Mouse (Mus musculus) left cerebral cortex, adult 2 months (tissue): ENCODE measurements around the gene Rapgef4. TPM values are rescaled to one million over a fixed set of nuclear protein-coding genes. Genes with fewer than 3 reads are reported as not detected.

Experiments
- DNase-seq, 2 experiments: peaks; one replicate each; pipeline ENCODE4 v3.0.0; 2021 to 2022; ENCODE audit warnings: low spot score in 2 of 2, mixed read lengths in 1 of 2; ENCODE audit errors: extremely low spot score in 1 of 2
- H3K27ac ChIP-seq: fragments of 200-600 bp; 2 replicates; pipeline ENCODE4 v1.8.1; 2022
- H3K4me3 ChIP-seq: fragments of 200-600 bp; 2 replicates; pipeline ENCODE4 v1.8.1; 2022
- CTCF ChIP-seq: fragments of 200-600 bp; IDR thresholded peaks from 2 replicates; pipeline ENCODE4 v1.8.1; 2022; ENCODE audit warnings: antibody characterized with exemption, mild to moderate bottlenecking, moderate library complexity
- intact Hi-C: fragments of 180-260 bp; cut with DNase I; formaldehyde crosslinking; loops from one replicate; pipeline ENCODE4 v1.15.1; 2025
- total RNA-seq, 2 experiments: library from RNA; stranded (reverse); gene quantifications; 2 replicates each; pipeline ENCODE4 v1.2.3; 2021

Rapgef4 gene
- total RNA-seq, 2 experiments from 2014 or later = 442 to 451 TPM

DNA sequence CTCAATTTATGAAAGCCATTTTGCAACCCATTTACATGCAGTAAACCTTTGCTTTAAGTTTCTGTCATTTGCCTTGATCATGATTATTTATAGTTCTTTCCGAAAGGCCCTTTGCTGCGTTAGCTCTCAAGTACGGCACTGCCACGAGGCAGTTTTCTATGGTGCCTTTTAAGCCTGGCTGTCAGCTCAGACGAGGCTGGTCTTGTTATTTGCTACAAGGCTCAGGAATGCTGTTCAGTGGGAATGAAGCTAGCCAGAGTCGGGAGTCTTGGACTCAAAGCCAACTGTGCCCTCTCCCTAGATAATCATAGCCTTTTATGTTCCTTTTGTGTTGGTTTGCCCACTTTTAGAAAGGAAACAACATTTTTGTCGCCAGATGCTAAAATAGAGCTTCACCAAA is 240.7 kb downstream of the Rapgef4 start:
- no peak for TF ChIP-seq CTCF
- H3K27ac ChIP-seq = no peak overlapping the region
- H3K4me3 ChIP-seq = no peak overlapping the region
- DNase-seq = no peak
- intact Hi-C loops = loop anchor here (5.0 kb wide), 1 partner anchor 184 kb away; no protein-coding TSS in a partner anchor

DNA sequence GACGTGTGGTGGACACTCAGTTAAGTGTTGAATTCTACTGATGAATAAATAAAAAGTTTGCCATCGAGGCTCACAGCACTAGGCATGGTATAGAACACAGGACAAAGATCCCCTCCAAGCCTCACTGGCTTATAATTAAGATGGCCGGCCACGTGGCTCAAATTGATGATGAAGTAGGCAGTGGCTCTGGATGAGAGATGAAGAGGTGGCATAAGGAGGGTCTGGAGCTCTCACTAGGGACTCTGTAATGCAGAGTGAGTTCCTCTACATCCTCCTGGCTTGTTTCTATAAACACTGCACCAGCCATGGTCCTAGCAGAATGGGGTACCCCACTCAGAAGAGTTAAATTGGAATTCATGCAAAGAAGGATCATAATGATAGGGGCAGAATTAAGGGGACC is 241.2 kb downstream of the Rapgef4 start:
- Histone ChIP-seq H3K27ac (no peak overlapping the region), H3K4me3 (no peak overlapping the region)
- no peak for TF ChIP-seq CTCF
- DNase-seq = no peak
- intact Hi-C loops = loop anchor here (5.0 kb wide), 1 partner anchor 185 kb away; no protein-coding TSS in a partner anchor

DNA sequence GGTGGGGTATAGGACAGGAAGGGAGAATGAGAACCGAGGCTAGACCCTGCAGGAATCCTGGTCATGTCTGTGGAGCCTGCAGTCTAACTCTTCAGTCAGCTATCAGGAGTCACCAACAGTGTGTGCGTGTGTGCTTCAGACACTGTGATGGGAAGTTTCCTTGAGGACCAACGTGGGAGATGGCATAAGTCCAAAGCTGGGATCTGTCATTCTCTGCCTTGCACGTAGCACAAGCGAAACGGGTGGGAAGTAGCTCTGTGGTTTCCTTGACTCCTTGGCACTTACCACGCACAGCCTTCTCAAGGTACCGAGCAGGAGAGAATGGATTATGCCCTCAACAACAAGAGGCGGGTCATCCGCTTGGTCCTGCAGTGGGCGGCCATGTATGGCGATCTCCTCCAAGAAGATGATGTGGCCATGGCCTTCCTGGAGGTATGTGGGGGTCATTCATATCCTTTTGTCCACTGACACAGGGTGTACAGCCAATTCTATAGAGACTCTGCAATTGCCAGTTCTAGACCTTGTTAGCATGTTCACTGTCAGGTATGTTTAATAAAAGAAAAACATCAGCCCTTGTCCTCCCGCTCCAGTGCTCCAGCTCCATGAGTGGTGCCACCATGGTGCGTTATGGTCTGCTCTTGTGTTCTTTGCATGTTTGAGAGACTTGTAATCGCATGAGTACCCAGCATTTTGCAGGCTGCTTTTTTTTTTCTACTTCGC is 241.9 kb downstream of the Rapgef4 start:
- no peak overlapping the region for H3K4me3 ChIP-seq
- intact Hi-C loops = loop anchor here (5.0 kb wide), 1 partner anchor 186 kb away; no protein-coding TSS in a partner anchor
- no peak overlapping the region for H3K27ac ChIP-seq
- no peak for DNase-seq
- TF ChIP-seq CTCF = no peak

DNA sequence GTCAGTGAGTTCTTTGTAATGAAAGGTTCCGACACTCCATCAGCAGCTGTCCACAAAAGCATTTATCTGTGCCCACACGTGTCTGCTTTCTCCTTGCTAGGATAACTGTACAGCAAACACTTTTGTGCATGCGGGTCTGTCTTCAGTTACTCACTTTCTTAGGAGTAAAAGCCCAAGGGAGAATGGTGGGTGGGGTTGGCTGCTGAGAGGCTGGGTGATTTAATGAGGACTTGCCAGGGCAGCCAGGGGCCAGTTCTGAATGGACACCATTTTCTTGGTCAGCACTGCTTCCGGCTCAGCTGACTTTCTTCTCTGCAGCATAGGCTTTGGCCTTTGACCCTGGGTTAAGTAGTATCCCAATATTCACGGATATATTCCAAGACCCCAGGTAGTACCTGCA is 242.4 kb downstream of the Rapgef4 start:
- Histone ChIP-seq H3K27ac (no peak overlapping the region), H3K4me3 (no peak overlapping the region)
- intact Hi-C loops = loop anchor here (5.0 kb wide), 1 partner anchor 186 kb away; no protein-coding TSS in a partner anchor
- no peak for DNase-seq
- no peak for TF ChIP-seq CTCF

DNA sequence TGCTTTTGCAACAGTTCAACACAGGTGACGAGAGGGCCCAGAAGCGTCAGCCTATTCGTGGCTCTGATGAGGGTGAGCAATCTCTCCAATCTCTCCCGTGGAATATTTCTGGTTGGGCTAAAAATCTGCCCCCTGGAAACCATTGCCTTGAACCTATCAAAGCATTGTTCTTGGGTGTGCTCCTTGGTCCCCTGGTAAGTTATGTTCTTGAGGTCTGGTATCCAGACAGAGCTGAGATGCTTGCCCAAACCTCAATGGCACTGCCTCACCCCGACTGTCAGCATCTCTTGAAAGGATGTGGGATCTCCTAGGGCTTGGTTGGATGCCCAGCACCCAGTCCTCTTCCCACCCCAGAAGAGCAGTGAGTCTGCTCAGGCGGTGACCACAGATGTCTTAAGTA is 245.0 kb downstream of the Rapgef4 start:
- intact Hi-C loops = no loop called here

DNA sequence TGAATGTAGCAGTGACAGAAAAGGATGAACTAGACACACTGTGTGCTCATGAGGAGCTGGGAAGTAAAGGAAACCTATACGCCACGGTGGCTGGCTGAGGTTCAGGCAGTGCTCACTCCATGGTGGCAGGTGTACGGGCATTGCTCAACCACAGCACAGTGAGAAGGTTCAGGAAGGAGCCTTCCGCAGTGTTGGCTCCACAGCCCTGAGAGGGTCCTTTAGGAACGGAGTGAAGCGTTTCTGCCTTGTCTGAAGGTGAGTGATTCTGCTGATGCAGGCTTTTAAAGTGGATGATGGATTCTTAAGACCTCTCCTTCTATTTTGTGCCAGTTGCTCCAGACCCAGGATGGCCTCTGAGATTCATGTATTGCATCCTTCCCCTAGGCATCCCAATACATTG is 246.4 kb downstream of the Rapgef4 start:
- Histone ChIP-seq H3K4me3 (no peak overlapping the region), H3K27ac (no peak overlapping the region)
- intact Hi-C loops = no loop called here
- DNase-seq = no peak
- TF ChIP-seq CTCF = no peak

More for the DNA sequence above, 245.0 kb downstream of the Rapgef4 start:
- H3K4me3 ChIP-seq = no peak overlapping the region
- H3K27ac ChIP-seq = no peak overlapping the region
- TF ChIP-seq CTCF = no peak
- DNase-seq = no peak

DNA sequence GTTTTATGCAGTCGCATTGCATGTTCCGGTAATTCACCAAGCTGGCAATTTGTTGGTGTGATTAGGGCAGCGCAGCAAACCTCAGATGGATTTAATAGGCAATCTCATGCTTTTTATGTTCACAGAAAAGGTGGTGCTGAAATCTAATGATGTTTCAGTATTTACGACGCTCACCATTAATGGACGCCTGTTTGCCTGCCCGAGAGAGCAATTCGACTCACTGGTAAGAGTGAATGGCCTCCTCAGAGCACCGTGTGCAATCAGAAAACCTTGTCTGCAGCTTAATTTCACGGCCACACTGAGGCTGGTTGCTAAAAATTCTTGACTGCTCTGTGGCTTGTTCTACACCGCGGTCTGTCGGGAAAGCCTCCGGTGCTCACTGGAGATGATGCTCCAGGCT is 247.8 kb downstream of the Rapgef4 start:
- intact Hi-C loops = no loop called here
- no peak overlapping the region for H3K27ac ChIP-seq

DNA sequence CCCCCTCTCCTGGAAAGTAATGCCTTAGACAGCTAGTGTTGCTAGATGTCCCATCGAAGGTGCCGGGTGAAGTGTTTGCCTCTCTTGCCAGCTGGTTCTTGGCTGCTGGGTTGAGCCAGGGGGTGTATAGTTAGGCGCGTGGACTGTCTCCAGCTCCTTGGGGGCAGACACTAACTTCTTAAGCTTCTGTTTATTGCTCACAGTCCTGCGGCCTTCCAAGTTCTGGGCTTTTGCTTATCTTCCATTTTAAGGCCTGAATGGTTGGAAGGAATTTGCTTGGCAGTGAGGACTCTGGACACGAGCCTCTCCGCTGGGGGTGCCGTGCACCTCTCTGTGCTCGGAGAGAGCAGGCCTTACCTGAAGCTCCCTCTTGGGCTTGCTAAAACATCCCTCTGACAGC is 249.5 kb downstream of the Rapgef4 start:
- TF ChIP-seq CTCF = no peak
- Histone ChIP-seq H3K4me3 (no peak overlapping the region), H3K27ac (no peak overlapping the region)
- intact Hi-C loops = no loop called here
- DNase-seq = no peak

More for the DNA sequence above, 247.8 kb downstream of the Rapgef4 start:
- H3K4me3 ChIP-seq = no peak overlapping the region
- TF ChIP-seq CTCF = no peak
- no peak for DNase-seq

DNA sequence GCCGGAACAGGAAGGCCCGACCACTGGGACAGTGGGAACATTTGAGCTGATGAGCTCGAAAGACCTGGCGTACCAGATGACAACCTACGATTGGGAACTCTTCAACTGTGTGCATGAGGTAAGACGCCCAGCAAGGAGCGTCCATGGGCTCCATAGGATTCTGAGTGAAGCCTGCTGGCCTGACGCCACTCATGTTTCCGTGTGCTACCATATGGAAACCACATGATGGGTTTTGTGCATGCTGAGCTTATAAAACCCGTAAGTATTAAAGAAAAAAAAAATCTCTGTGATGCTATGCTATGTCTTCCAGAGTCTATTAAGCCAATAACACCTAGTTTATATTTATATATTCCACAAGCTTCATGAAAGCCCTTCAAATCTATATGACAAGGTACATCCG is 253.0 kb downstream of the Rapgef4 start:
- Histone ChIP-seq H3K27ac (no peak overlapping the region), H3K4me3 (no peak overlapping the region)
- no peak for TF ChIP-seq CTCF
- intact Hi-C loops = loop anchor here (2.0 kb wide), 1 partner anchor 1045 kb away; no protein-coding TSS in a partner anchor
- no peak for DNase-seq

DNA sequence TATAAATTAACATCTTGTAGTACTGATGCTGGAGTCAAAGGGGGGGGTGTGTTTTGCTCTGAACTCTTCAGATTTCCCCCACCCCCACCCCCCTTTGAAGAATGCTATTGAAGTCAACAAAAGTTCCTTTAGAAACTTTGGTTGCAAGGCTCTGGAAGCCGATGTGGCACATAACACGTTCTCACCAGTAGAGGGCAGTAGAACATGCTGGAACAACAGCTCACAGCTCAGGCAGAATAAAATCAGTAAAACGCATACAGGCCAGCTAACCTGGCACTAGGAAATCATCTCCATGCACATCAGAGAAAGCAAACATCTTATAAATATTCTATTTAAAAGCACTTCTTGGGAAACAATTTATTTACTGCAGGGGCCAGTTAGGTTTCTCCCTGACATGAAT is 253.9 kb downstream of the Rapgef4 start:
- peak; percentile 70 to 71 for DNase-seq
- H3K4me3 ChIP-seq = no peak overlapping the region
- H3K27ac ChIP-seq = peak overlapping the region; percentile 63; the same call in 1 of the 2 replicates
- intact Hi-C loops = loop anchor here (1.0 to 5.0 kb wide), 3 partner anchors 62 to 1044 kb away; no protein-coding TSS in a partner anchor
- TF ChIP-seq CTCF = peak; percentile 81

DNA sequence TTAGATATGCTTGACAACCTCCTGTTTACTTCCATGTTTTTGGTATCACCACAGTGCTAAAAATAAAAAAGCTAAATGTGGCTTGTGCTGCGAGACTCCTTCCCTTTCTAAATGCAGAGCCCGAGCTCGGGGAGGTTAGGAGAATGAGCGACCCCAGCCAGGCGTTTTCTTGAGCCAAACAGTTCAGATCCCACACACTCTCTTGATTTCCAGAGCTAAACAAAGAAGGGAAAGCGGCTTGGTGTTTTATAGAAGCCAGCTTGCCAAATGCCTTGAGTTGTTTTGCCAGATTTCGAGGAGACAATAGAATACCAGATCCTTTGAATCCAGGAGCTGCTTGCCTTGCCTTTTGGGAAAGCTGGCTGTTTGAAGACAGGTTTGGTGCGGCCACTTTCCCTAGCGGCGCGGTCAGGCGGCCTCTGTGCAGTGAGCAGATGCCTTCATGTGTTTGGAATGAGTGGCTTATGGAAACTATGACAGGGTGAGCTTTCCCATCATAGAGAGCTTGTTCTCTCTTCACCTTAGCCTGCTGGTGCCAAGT is 254.4 kb downstream of the Rapgef4 start:
- no peak for DNase-seq
- Histone ChIP-seq H3K27ac (peak overlapping the region; percentile 63; the same call in 1 of the 2 replicates), H3K4me3 (no peak overlapping the region)
- no peak for TF ChIP-seq CTCF
- intact Hi-C loops = loop anchor here (1.0 to 5.0 kb wide), 3 partner anchors 62 to 1043 kb away; no protein-coding TSS in a partner anchor

DNA sequence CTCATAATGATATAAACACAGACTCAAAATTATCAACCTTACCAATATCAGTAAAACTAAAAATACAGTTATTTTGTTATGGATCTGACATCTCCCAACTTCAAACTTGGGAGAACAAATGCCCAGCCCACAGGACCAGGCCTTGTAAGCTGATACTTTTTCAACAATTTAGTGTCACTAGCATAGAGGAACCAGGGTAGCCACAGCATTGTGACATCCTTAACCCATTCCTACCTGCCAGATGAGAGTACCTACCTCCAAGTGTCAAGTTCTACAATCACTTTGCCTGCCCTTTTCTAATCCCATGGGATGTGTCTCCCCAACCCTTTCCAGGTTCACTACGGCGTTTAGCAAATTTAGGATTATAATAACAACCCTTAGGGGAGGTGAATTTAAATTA is 257.4 kb downstream of the Rapgef4 start:
- Histone ChIP-seq H3K27ac (no peak overlapping the region), H3K4me3 (no peak overlapping the region)
- TF ChIP-seq CTCF = no peak
- intact Hi-C loops = loop anchor here (5.0 kb wide), 1 partner anchor 59 kb away; no protein-coding TSS in a partner anchor
- DNase-seq = no peak
